Mouse (Mus musculus): Measurements from ENCODE around the gene Tmc5. TPM values are rescaled to one million over a fixed set of nuclear protein-coding genes. Genes with fewer than 3 reads are reported as not detected.
A peak's percentile ranks its signal among the peaks of the same experiment; 100 is the strongest.

Tmc5 gene
- polyA plus RNA-seq, 1 experiment: 0.83 TPM

GRCm38 (mm10) chr7:118610721-118611120 is 13.6 kb downstream of the Tmc5 start:
- no peak overlapping the region for H3K4me3 ChIP-seq (ENCODE audit: insufficient read depth, low read depth, low read length)
- no peak overlapping the region for H3K27ac ChIP-seq (ENCODE audit: insufficient read depth, low read depth, low read length)
- H3K27me3 ChIP-seq (replicated peaks; ENCODE audit: control insufficient read depth, insufficient read depth, low read length): no peaks in the 10 kb centered on the region
- DNase-seq: no peak
- WGBS: 90% methylated on average over 13 of the region's 13 CpGs
- H3K4me1 ChIP-seq (ENCODE audit: control insufficient read depth, insufficient read depth, low read length): no peaks in the 10 kb centered on the region
- TF ChIP-seq CTCF (conservative IDR thresholded peaks at IDR 0.05; ENCODE audit: insufficient read depth, insufficient read length, low read depth, low read length) (no peak), POLR2A (IDR thresholded peaks at IDR 0.05; ENCODE audit: low read depth, low read length) (no peak)
- H3K36me3 ChIP-seq (ENCODE audit: control insufficient read depth, insufficient read depth, low read length): no peaks in the 10 kb centered on the region

- H3K27me3 ChIP-seq (replicated peaks; ENCODE audit: control insufficient read depth, insufficient read depth, low read length): no peaks in the 10 kb centered on the region
- no peak for DNase-seq
- WGBS: 77% methylated on average over 4 of the region's 4 CpGs
- no peak for TF ChIP-seq CTCF (conservative IDR thresholded peaks at IDR 0.05; ENCODE audit: insufficient read depth, insufficient read length, low read depth, low read length)
- TF ChIP-seq POLR2A (IDR thresholded peaks at IDR 0.05; ENCODE audit: low read depth, low read length): no peak
- H3K4me3 ChIP-seq (ENCODE audit: insufficient read depth, low read depth, low read length): no peak overlapping the region
- H3K4me1 ChIP-seq (ENCODE audit: control insufficient read depth, insufficient read depth, low read length): no peaks in the 10 kb centered on the region
- no peak overlapping the region for H3K27ac ChIP-seq (ENCODE audit: insufficient read depth, low read depth, low read length)
- H3K36me3 ChIP-seq (ENCODE audit: control insufficient read depth, insufficient read depth, low read length): no peaks in the 10 kb centered on the region
Observed at GRCm38 (mm10) chr7:118611185-118611749, 14.2 kb downstream of the Tmc5 start.

GRCm38 (mm10) chr7:118611933-118612332 is 14.8 kb downstream of the Tmc5 start:
- TF ChIP-seq POLR2A (IDR thresholded peaks at IDR 0.05; ENCODE audit: low read depth, low read length) (no peak), CTCF (conservative IDR thresholded peaks at IDR 0.05; ENCODE audit: insufficient read depth, insufficient read length, low read depth, low read length) (no peak)
- no peaks in the 10 kb centered on the region for H3K4me1 ChIP-seq (ENCODE audit: control insufficient read depth, insufficient read depth, low read length)
- peak; percentile 34 for DNase-seq
- no peaks in the 10 kb centered on the region for H3K36me3 ChIP-seq (ENCODE audit: control insufficient read depth, insufficient read depth, low read length)
- no peaks in the 10 kb centered on the region for H3K27me3 ChIP-seq (replicated peaks; ENCODE audit: control insufficient read depth, insufficient read depth, low read length)
- no peak overlapping the region for H3K27ac ChIP-seq (ENCODE audit: insufficient read depth, low read depth, low read length)
- no peak overlapping the region for H3K4me3 ChIP-seq (ENCODE audit: insufficient read depth, low read depth, low read length)
- WGBS: 46% methylated on average over 8 of the region's 8 CpGs

- Histone ChIP-seq H3K27ac (ENCODE audit: insufficient read depth, low read depth, low read length) (no peak overlapping the region), H3K36me3 (ENCODE audit: control insufficient read depth, insufficient read depth, low read length) (no peaks in the 10 kb centered on the region), H3K27me3 (replicated peaks; ENCODE audit: control insufficient read depth, insufficient read depth, low read length) (no peaks in the 10 kb centered on the region), H3K4me1 (ENCODE audit: control insufficient read depth, insufficient read depth, low read length) (no peaks in the 10 kb centered on the region), H3K4me3 (ENCODE audit: insufficient read depth, low read depth, low read length) (no peak overlapping the region)
- DNase-seq: peak; percentile 50
- WGBS: 40% methylated on average over 13 of the region's 13 CpGs
- TF ChIP-seq POLR2A (IDR thresholded peaks at IDR 0.05; ENCODE audit: low read depth, low read length): no peak
- TF ChIP-seq CTCF (conservative IDR thresholded peaks at IDR 0.05; ENCODE audit: insufficient read depth, insufficient read length, low read depth, low read length): no peak
Observed at GRCm38 (mm10) chr7:118614076-118614475, 17.0 kb downstream of the Tmc5 start.

- 82% methylated on average over 5 of the region's 5 CpGs for WGBS
- Histone ChIP-seq H3K27ac (ENCODE audit: insufficient read depth, low read depth, low read length) (no peak overlapping the region), H3K4me1 (ENCODE audit: control insufficient read depth, insufficient read depth, low read length) (no peaks in the 10 kb centered on the region; the same call in 1 of the 2 replicates), H3K36me3 (ENCODE audit: control insufficient read depth, insufficient read depth, low read length) (no peaks in the 10 kb centered on the region), H3K4me3 (ENCODE audit: insufficient read depth, low read depth, low read length) (no peak overlapping the region), H3K27me3 (replicated peaks; ENCODE audit: control insufficient read depth, insufficient read depth, low read length) (no peaks in the 10 kb centered on the region)
- TF ChIP-seq CTCF (conservative IDR thresholded peaks at IDR 0.05; ENCODE audit: insufficient read depth, insufficient read length, low read depth, low read length) (no peak), POLR2A (IDR thresholded peaks at IDR 0.05; ENCODE audit: low read depth, low read length) (no peak)
- DNase-seq: no peak
Observed at GRCm38 (mm10) chr7:118618104-118618503, 21.0 kb downstream of the Tmc5 start.

GRCm38 (mm10) chr7:118620243-118620906 is 23.3 kb downstream of the Tmc5 start:
- no peaks in the 10 kb centered on the region for H3K27me3 ChIP-seq (replicated peaks; ENCODE audit: control insufficient read depth, insufficient read depth, low read length)
- no peaks in the 10 kb centered on the region; the same call in 1 of the 2 replicates for H3K4me1 ChIP-seq (ENCODE audit: control insufficient read depth, insufficient read depth, low read length)
- no peak overlapping the region for H3K27ac ChIP-seq (ENCODE audit: insufficient read depth, low read depth, low read length)
- no peak overlapping the region for H3K4me3 ChIP-seq (ENCODE audit: insufficient read depth, low read depth, low read length)
- whole genome bisulfite sequencing: 76% methylated on average over 7 of the region's 7 CpGs
- no peak for DNase-seq
- TF ChIP-seq POLR2A (IDR thresholded peaks at IDR 0.05; ENCODE audit: low read depth, low read length) (no peak), CTCF (conservative IDR thresholded peaks at IDR 0.05; ENCODE audit: insufficient read depth, insufficient read length, low read depth, low read length) (no peak)
- H3K36me3 ChIP-seq (ENCODE audit: control insufficient read depth, insufficient read depth, low read length): no peaks in the 10 kb centered on the region

GRCm38 (mm10) chr7:118621094-118621493 is 24.0 kb downstream of the Tmc5 start:
- no peak for DNase-seq
- Histone ChIP-seq H3K27me3 (replicated peaks; ENCODE audit: control insufficient read depth, insufficient read depth, low read length) (no peaks in the 10 kb centered on the region), H3K27ac (ENCODE audit: insufficient read depth, low read depth, low read length) (no peak overlapping the region), H3K36me3 (ENCODE audit: control insufficient read depth, insufficient read depth, low read length) (no peaks in the 10 kb centered on the region), H3K4me3 (ENCODE audit: insufficient read depth, low read depth, low read length) (no peak overlapping the region), H3K4me1 (ENCODE audit: control insufficient read depth, insufficient read depth, low read length) (no peaks in the 10 kb centered on the region; the same call in 1 of the 2 replicates)
- TF ChIP-seq POLR2A (IDR thresholded peaks at IDR 0.05; ENCODE audit: low read depth, low read length): no peak
- TF ChIP-seq CTCF (conservative IDR thresholded peaks at IDR 0.05; ENCODE audit: insufficient read depth, insufficient read length, low read depth, low read length): no peak
- 82% methylated on average over 6 of the region's 6 CpGs for WGBS

Measured in kidney, adult 2 months (tissue).